Mouse (Mus musculus) midbrain, postnatal 0 days (tissue): Measurements from ENCODE around the gene Cast. TPM values are rescaled to one million over a fixed set of nuclear protein-coding genes. Genes with fewer than 3 reads are reported as not detected.

ENCODE experiments used
- ATAC-seq: fragments of 200-750 bp; cut with Nextera tagmentation; 2 replicates; pipeline ENCODE4 v1.8.0; 2017; ENCODE audit warnings: moderate number of reproducible peaks, mild to moderate bottlenecking, moderate TSS enrichment, moderate library complexity; ENCODE audit not compliant: low FRiP score
- DNase-seq: peaks from one replicate; pipeline ENCODE4 v3.0.0-alpha.2; 2015; ENCODE audit warnings: low spot score
- H3K27ac ChIP-seq: fragments of 300-500 bp; sonication (generic); 2 replicates; pipeline ENCODE4 v1.5.1; 2014; ENCODE audit warnings: low read depth, mild to moderate bottlenecking, low read length, mixed read lengths
- H3K27me3 ChIP-seq: fragments of 300-500 bp; sonication (generic); 2 replicates; pipeline ENCODE4 v1.6.1; 2014; ENCODE audit warnings: low read length, control low read depth, mixed read lengths; ENCODE audit not compliant: insufficient read depth
- H3K36me3 ChIP-seq: fragments of 300-500 bp; sonication (generic); 2 replicates; pipeline ENCODE4 v1.6.1; 2014; ENCODE audit warnings: low read length, control low read depth, mixed read lengths; ENCODE audit not compliant: insufficient read depth
- H3K4me1 ChIP-seq: fragments of 300-500 bp; sonication (generic); 2 replicates; pipeline ENCODE4 v1.6.1; 2014; ENCODE audit warnings: mild to moderate bottlenecking, control low read depth, antibody characterized with exemption, low read length, mixed read lengths; ENCODE audit not compliant: insufficient read depth
- H3K4me2 ChIP-seq: fragments of 300-500 bp; sonication (generic); 2 replicates; pipeline ENCODE4 v1.6.1; 2014; ENCODE audit warnings: low read depth, mild to moderate bottlenecking, low read length, mixed read lengths; ENCODE audit not compliant: poor library complexity, severe bottlenecking
- H3K4me3 ChIP-seq: fragments of 300-500 bp; sonication (generic); 2 replicates; pipeline ENCODE4 v1.5.1; 2014; ENCODE audit warnings: low read depth, mild to moderate bottlenecking, low read length, moderate library complexity
- H3K9ac ChIP-seq: fragments of 300-500 bp; sonication (generic); replicated peaks from 2 replicates; pipeline ENCODE4 v1.6.1; 2014; ENCODE audit warnings: mild to moderate bottlenecking, low read length, moderate library complexity, mixed read lengths; ENCODE audit not compliant: poor library complexity, severe bottlenecking
- H3K9me3 ChIP-seq: fragments of 300-500 bp; sonication (generic); 2 replicates; pipeline ENCODE4 v1.6.1; 2016; ENCODE audit warnings: low read length, control low read depth
- CTCF ChIP-seq: IDR thresholded peaks from 2 replicates; pipeline ENCODE4 v1.5.1; 2016; ENCODE audit warnings: antibody characterized with exemption, mild to moderate bottlenecking
- WGBS: fragments of 180-500 bp; shearing (Covaris S2); extraction: QIAGEN DNeasy Blood & Tissue Kit; methylation state at CpG from one replicate; pipeline ENCODE4 v1.1.7; 2014; 5-methylcytosine and 5-hydroxymethylcytosine counted together
- polyA plus RNA-seq: library from polyadenylated mRNA; unstranded; fragments of >200 nt; fragmentation: Nextera tagmentation; extraction: Ambion mirVana; gene quantifications from 2 replicates; pipeline ENCODE4 v1.2.1, GENCODE M21; 2015
- total RNA-seq: library from RNA; depleted of rRNA; stranded (reverse); fragments of >200 nt; gene quantifications from 2 replicates; pipeline ENCODE4 v1.2.3, GENCODE M21; 2014

The Cast gene
- total and polyA plus RNA-seq, 2 experiments from 2014 or later = 5.0 to 5.5 TPM

GRCm38 (mm10) chr13:74815753-74816152, 7.1 kb upstream of the Cast start:
- no peaks in the 10 kb centered on the region for H3K9me3 ChIP-seq
- no peaks in the 10 kb centered on the region for H3K27me3 ChIP-seq
- 83% methylated on average over 1 of the region's 1 CpGs for WGBS
- H3K4me3 ChIP-seq = no peak overlapping the region
- H3K9ac ChIP-seq = no peak overlapping the region
- no peaks in the 10 kb centered on the region for H3K36me3 ChIP-seq
- no peaks in the 10 kb centered on the region for H3K4me1 ChIP-seq
- no peak overlapping the region for H3K27ac ChIP-seq
- DNase-seq = no peak
- no peak for ATAC-seq
- TF ChIP-seq CTCF = no peak
- no peak overlapping the region for H3K4me2 ChIP-seq

GRCm38 (mm10) chr13:74807446-74808151, 1.0 kb downstream of the Cast start:
- TF ChIP-seq CTCF = no peak
- H3K4me3 ChIP-seq = peak overlapping the region; percentile 65
- 1% methylated on average over 31 of the region's 31 CpGs for WGBS
- peaks cover 10% of the 10 kb centered on the region for H3K27me3 ChIP-seq
- peak overlapping the region; percentile 57 for H3K9ac ChIP-seq
- H3K4me1 ChIP-seq = no peaks in the 10 kb centered on the region
- H3K4me2 ChIP-seq = peak overlapping the region; percentile 100
- no peaks in the 10 kb centered on the region for H3K9me3 ChIP-seq
- no peaks in the 10 kb centered on the region for H3K36me3 ChIP-seq
- no peak overlapping the region for H3K27ac ChIP-seq
- ATAC-seq = peak; percentile 86
- DNase-seq = peak; percentile 10

- H3K27me3 ChIP-seq = peaks cover 10% of the 10 kb centered on the region
- ATAC-seq (no peak), DNase-seq (no peak)
- no peak overlapping the region for H3K27ac ChIP-seq
- H3K4me3 ChIP-seq = no peak overlapping the region
- peak overlapping the region; percentile 100; the same call in 1 of the 2 replicates for H3K4me2 ChIP-seq
- H3K36me3 ChIP-seq = no peaks in the 10 kb centered on the region
- TF ChIP-seq CTCF = no peak
- no peaks in the 10 kb centered on the region for H3K9me3 ChIP-seq
- H3K4me1 ChIP-seq = no peaks in the 10 kb centered on the region
- no peak overlapping the region for H3K9ac ChIP-seq
- 66% methylated on average over 5 of the region's 5 CpGs for WGBS
These were observed 1.7 kb downstream of the Cast start for GRCm38 (mm10) chr13:74806934-74807333.

GRCm38 (mm10) chr13:74794435-74794834, 14.2 kb downstream of the Cast start:
- Histone ChIP-seq H3K4me3 (no peak overlapping the region), H3K4me1 (no peaks in the 10 kb centered on the region), H3K36me3 (no peaks in the 10 kb centered on the region), H3K27me3 (no peaks in the 10 kb centered on the region), H3K4me2 (no peak overlapping the region), H3K9ac (no peak overlapping the region), H3K27ac (no peak overlapping the region), H3K9me3 (no peaks in the 10 kb centered on the region)
- no peak for ATAC-seq
- 77% methylated on average over 1 of the region's 1 CpGs for WGBS
- no peak for DNase-seq
- TF ChIP-seq CTCF = no peak

- WGBS = 0% methylated on average over 1 of the region's 1 CpGs
- no peak overlapping the region for H3K4me2 ChIP-seq
These were observed 20.9 kb downstream of the Cast start for GRCm38 (mm10) chr13:74787681-74788080.

GRCm38 (mm10) chr13:74772151-74772550, 36.5 kb downstream of the Cast start:
- Histone ChIP-seq H3K9ac (no peak overlapping the region), H3K27me3 (no peaks in the 10 kb centered on the region), H3K4me1 (no peaks in the 10 kb centered on the region), H3K4me2 (no peak overlapping the region), H3K9me3 (no peaks in the 10 kb centered on the region), H3K4me3 (no peak overlapping the region), H3K36me3 (no peaks in the 10 kb centered on the region), H3K27ac (no peak overlapping the region)
- no peak for TF ChIP-seq CTCF
- ATAC-seq (no peak), DNase-seq (no peak)
- WGBS = 64% methylated on average over 1 of the region's 1 CpGs

More at GRCm38 (mm10) chr13:74787681-74788080, 20.9 kb downstream of the Cast start:
- no peaks in the 10 kb centered on the region for H3K27me3 ChIP-seq
- H3K9me3 ChIP-seq = no peaks in the 10 kb centered on the region
- H3K9ac ChIP-seq = no peak overlapping the region
- H3K4me3 ChIP-seq = no peak overlapping the region
- H3K36me3 ChIP-seq = no peaks in the 10 kb centered on the region
- TF ChIP-seq CTCF = no peak
- H3K4me1 ChIP-seq = no peaks in the 10 kb centered on the region
- no peak overlapping the region for H3K27ac ChIP-seq
- ATAC-seq (no peak), DNase-seq (no peak)
